Mouse (Mus musculus) neural tube, embryonic 14.5 days (tissue): ENCODE measurements around the gene Trnp1. TPM values are rescaled to one million over a fixed set of nuclear protein-coding genes. Genes with fewer than 3 reads are reported as not detected.

Experiments
- ATAC-seq: fragments of 200-750 bp; cut with Nextera tagmentation; 2 replicates; pipeline ENCODE4 v1.8.0; 2017; ENCODE audit warnings: low read depth, mild to moderate bottlenecking, moderate TSS enrichment, moderate library complexity
- H3K27ac ChIP-seq: fragments of 300-500 bp; sonication (generic); 2 replicates; pipeline ENCODE4 v1.5.1; 2014; ENCODE audit warnings: low read depth, mild to moderate bottlenecking, control low read depth, low read length, moderate library complexity, mixed read lengths
- H3K27me3 ChIP-seq: fragments of 300-500 bp; sonication (generic); 2 replicates; pipeline ENCODE4 v1.6.1; 2014; ENCODE audit warnings: low read length; ENCODE audit not compliant: control insufficient read depth, insufficient read depth
- H3K36me3 ChIP-seq: fragments of 300-500 bp; sonication (generic); 2 replicates; pipeline ENCODE4 v1.6.1; 2014; ENCODE audit warnings: low read length, mixed read lengths; ENCODE audit not compliant: control insufficient read depth, insufficient read depth
- H3K4me1 ChIP-seq: fragments of 300-500 bp; sonication (generic); 2 replicates; pipeline ENCODE4 v1.6.1; 2014; ENCODE audit warnings: low read length; ENCODE audit not compliant: control insufficient read depth, insufficient read depth
- H3K4me2 ChIP-seq: fragments of 300-500 bp; sonication (generic); 2 replicates; pipeline ENCODE4 v1.6.1; 2014; ENCODE audit warnings: mild to moderate bottlenecking, low read depth, low read length, control low read depth
- H3K4me3 ChIP-seq: fragments of 300-500 bp; sonication (generic); 2 replicates; pipeline ENCODE4 v1.5.1; 2014; ENCODE audit warnings: low read depth, low read length, control low read depth, mixed read lengths
- H3K9ac ChIP-seq: fragments of 300-500 bp; sonication (generic); replicated peaks from 2 replicates; pipeline ENCODE4 v1.6.1; 2014; ENCODE audit warnings: low read depth, mild to moderate bottlenecking, control low read depth, low read length, mixed read lengths
- H3K9me3 ChIP-seq: fragments of 300-500 bp; sonication (generic); 2 replicates; pipeline ENCODE4 v1.6.1; 2016; ENCODE audit warnings: low read length; ENCODE audit not compliant: control insufficient read depth
- WGBS: fragments of 180-500 bp; shearing (Covaris S2); extraction: QIAGEN DNeasy Blood & Tissue Kit; methylation state at CpG from one replicate; pipeline ENCODE4 v1.1.7; 2014; 5-methylcytosine and 5-hydroxymethylcytosine counted together
- polyA plus RNA-seq: library from polyadenylated mRNA; unstranded; fragments of >200 nt; fragmentation: Nextera tagmentation; extraction: Ambion mirVana; gene quantifications from 2 replicates; pipeline ENCODE4 v1.2.1, GENCODE M21; 2014

The Trnp1 gene
- 9.5 and 11.2 TPM in 2 replicates for polyA plus RNA-seq

GRCm38 (mm10) chr4:133498160-133498724 is at the start of gene Trnp1:
Gene Trnp1 (minus strand): TSS chr4:133498550.
- H3K27ac ChIP-seq: peak within 1 kb of the TSS; percentile 10; the same call in 1 of the 2 replicates

DNA sequence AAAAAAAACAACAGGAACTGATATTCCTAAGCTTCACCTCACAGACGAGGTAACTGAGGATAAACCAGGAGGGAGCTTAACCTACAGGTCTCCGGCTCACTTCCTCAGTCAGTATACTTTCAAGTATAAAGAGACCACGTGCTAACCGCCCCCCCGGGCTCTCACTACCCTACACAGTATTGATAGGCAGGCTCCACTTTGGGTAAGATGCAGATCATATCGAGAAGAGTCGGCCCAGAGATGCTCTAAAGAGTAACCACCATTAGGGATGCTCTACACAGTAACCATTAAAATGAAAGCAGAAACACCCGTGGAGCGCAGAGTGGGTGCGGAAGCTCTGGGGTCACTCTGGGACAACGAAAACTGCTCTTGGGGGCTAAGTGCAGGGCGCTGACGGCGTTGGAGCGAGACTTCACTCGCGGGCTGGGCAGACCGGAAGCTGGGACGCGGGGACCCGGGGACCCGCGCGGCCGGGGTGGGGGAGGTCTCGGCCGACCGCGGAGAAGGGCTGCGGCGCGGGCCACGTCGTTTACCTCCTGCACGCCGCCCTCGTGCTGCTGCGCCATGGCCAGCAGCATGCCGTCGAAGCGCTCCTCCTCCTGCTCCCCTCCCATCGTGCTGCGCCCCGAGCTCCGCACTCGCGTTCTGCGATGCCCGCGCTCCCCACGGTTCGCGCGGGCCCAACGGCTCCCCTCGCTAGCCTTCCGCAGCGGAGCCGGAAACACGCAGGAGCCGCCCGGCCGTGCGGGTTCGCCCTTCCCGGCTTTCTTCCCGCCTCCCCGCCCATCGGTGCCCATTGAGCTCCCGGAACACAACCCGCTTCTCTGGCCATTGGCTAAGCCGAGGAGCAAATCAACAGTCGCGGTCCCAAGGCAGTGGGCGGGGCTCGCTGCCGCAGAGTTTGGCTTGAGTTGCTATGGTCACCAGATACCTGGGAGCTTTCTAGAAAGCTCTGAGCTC is 47.2 kb upstream of the Trnp1 start, which contains the start of gene Nudc:
TSS of gene Nudc (minus strand) at position 725 of the 960 bp plus-strand sequence.
- Histone ChIP-seq H3K4me3 (peak within 1 kb of the TSS; percentile 94), H3K27ac (peak within 1 kb of the TSS; percentile 76), H3K4me2 (peak within 1 kb of the TSS; percentile 78), H3K27me3 (no peaks in the 10 kb centered on the region), H3K9ac (peak within 1 kb of the TSS; percentile 77), H3K36me3 (peaks cover 6% of the 10 kb centered on the region; the same call in 1 of the 2 replicates), H3K9me3 (no peaks in the 10 kb centered on the region), H3K4me1 (peaks cover 12% of the 10 kb centered on the region)
- peak; percentile 99 for ATAC-seq
- under 1% methylated on average over 75 of the region's 77 CpGs for WGBS

More at GRCm38 (mm10) chr4:133498160-133498724, at the start of gene Trnp1:
- peaks cover 5% of the 10 kb centered on the region; the same call in 1 of the 2 replicates for H3K4me1 ChIP-seq
- H3K36me3 ChIP-seq: no peaks in the 10 kb centered on the region
- peak within 1 kb of the TSS; percentile 68 for H3K9ac ChIP-seq
- ATAC-seq: peak; percentile 90
- 0% methylated on average over 27 of the region's 53 CpGs for WGBS
- peak within 1 kb of the TSS; percentile 64 for H3K4me3 ChIP-seq
- no peaks in the 10 kb centered on the region for H3K9me3 ChIP-seq
- H3K27me3 ChIP-seq: peaks cover 48% of the 10 kb centered on the region
- peak within 1 kb of the TSS; percentile 99 for H3K4me2 ChIP-seq

DNA sequence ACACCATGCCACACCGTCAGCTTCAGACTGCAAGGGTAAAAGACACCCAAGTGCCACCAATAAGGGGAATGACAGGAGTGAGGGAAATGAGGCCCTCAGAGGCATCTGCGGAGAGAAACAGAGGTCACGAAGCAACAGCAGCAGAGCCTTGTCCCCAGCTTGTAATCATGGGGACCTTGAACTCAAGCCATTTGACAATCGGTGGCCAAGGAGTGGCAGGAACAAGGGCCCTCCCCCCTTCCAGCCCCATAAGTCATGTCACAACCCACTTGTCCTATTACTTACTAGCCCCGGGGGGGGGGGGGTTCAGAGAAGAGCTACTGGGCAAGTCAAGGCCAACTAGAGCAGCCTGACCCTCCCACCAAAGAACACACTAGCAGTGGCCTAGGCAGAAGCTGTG is 38.3 kb upstream of the Trnp1 start:
- H3K9me3 ChIP-seq: no peaks in the 10 kb centered on the region
- no peaks in the 10 kb centered on the region for H3K27me3 ChIP-seq
- no peak overlapping the region for H3K27ac ChIP-seq
- 93% methylated on average over 5 of the region's 5 CpGs for WGBS
- H3K4me3 ChIP-seq: no peak overlapping the region
- H3K4me2 ChIP-seq: no peak overlapping the region
- H3K36me3 ChIP-seq: peaks cover 57% of the 10 kb centered on the region
- no peak overlapping the region for H3K9ac ChIP-seq
- ATAC-seq: no peak
- H3K4me1 ChIP-seq: no peaks in the 10 kb centered on the region

GRCm38 (mm10) chr4:133536081-133536480 is 37.7 kb upstream of the Trnp1 start:
- no peak overlapping the region for H3K27ac ChIP-seq
- H3K4me2 ChIP-seq: no peak overlapping the region
- H3K4me1 ChIP-seq: no peaks in the 10 kb centered on the region
- H3K4me3 ChIP-seq: no peak overlapping the region
- H3K9me3 ChIP-seq: no peaks in the 10 kb centered on the region
- no peak for ATAC-seq
- no peaks in the 10 kb centered on the region for H3K27me3 ChIP-seq
- H3K9ac ChIP-seq: no peak overlapping the region
- peaks cover 59% of the 10 kb centered on the region for H3K36me3 ChIP-seq
- 85% methylated on average over 3 of the region's 3 CpGs for WGBS

DNA sequence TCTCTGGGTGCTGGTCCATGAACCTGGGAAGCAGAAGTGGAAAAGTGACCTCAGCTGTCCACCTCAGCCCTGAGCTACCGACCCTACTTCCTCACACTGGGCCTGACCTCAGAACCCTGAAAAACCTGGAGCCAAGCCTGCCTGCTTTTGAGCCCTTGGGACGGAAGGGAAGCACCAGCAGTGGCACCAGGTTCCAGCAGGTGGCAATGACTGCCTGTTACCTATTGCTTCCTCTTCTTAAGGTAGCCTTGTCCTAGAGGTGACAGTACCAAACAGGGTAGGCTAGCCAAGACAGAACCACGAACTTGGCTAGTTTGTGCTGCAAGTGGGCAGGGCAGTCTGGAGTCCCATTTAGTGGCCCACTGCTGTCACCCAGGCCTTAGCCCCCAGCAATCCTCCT is 34.4 kb upstream of the Trnp1 start:
- WGBS: 96% methylated on average over 3 of the region's 3 CpGs
- no peak overlapping the region for H3K4me3 ChIP-seq
- H3K36me3 ChIP-seq: peaks cover 46% of the 10 kb centered on the region
- no peaks in the 10 kb centered on the region for H3K9me3 ChIP-seq
- H3K27ac ChIP-seq: no peak overlapping the region
- no peaks in the 10 kb centered on the region for H3K4me1 ChIP-seq
- H3K27me3 ChIP-seq: no peaks in the 10 kb centered on the region
- no peak overlapping the region for H3K4me2 ChIP-seq
- ATAC-seq: no peak
- H3K9ac ChIP-seq: no peak overlapping the region

DNA sequence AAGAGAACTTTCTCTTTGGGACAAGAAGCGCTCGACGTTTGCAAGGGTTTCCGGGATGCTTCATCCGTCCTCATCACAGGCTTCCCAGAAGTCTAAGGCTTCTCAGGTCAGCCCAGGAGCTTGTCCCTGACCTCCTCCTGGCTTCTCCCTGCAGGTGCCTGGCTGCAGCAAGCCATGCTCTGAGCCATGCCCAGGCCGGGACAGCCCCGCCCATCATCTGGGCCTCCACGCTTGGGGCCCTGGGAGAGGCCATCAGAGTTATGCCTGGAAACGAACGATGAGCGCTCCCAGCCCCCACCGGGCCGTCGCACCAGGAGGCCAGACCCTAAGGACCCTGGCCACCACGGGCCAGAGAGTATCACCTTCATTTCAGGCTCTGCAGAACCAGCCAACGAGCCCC is 29.4 kb upstream of the Trnp1 start:
- Histone ChIP-seq H3K27ac (no peak overlapping the region), H3K27me3 (no peaks in the 10 kb centered on the region), H3K4me3 (no peak overlapping the region), H3K4me2 (no peak overlapping the region), H3K4me1 (no peaks in the 10 kb centered on the region), H3K9ac (no peak overlapping the region), H3K9me3 (no peaks in the 10 kb centered on the region), H3K36me3 (peaks cover 19% of the 10 kb centered on the region)
- no peak for ATAC-seq
- 75% methylated on average over 16 of the region's 16 CpGs for WGBS

- Histone ChIP-seq H3K9me3 (no peaks in the 10 kb centered on the region), H3K9ac (no peak overlapping the region)
- no peak for ATAC-seq
These were observed 23.2 kb upstream of the Trnp1 start for GRCm38 (mm10) chr4:133521502-133521901.

DNA sequence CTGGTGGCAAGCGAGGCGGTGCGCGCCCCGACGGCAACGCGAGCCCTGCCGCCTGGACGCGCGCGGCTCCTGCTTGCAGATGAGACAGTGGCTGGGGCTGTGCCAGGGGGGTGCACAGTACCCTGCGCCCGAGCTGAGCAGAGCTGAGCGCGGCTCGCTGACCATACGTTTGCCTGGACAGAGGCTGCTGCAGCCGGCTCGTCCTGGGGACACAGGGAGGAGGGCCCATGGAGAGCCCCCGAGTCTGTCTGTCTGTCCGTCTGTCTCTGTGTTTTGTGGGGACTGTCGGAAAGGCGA is 21.0 kb upstream of the Trnp1 start:
- Histone ChIP-seq H3K36me3 (no peaks in the 10 kb centered on the region), H3K4me2 (peak overlapping the region; percentile 26; the same call in 1 of the 2 replicates), H3K27me3 (peaks cover 36% of the 10 kb centered on the region), H3K27ac (no peak overlapping the region), H3K4me1 (no peaks in the 10 kb centered on the region), H3K9ac (no peak overlapping the region), H3K4me3 (peak overlapping the region; percentile 21; the same call in 1 of the 2 replicates), H3K9me3 (no peaks in the 10 kb centered on the region)
- no peak for ATAC-seq
- WGBS: 5% methylated on average over 25 of the region's 25 CpGs

More at GRCm38 (mm10) chr4:133521502-133521901, 23.2 kb upstream of the Trnp1 start:
- peaks cover 36% of the 10 kb centered on the region for H3K27me3 ChIP-seq
- no peak overlapping the region for H3K4me2 ChIP-seq
- WGBS: 68% methylated on average over 2 of the region's 2 CpGs
- no peaks in the 10 kb centered on the region for H3K4me1 ChIP-seq
- no peak overlapping the region for H3K27ac ChIP-seq
- H3K4me3 ChIP-seq: no peak overlapping the region
- no peaks in the 10 kb centered on the region for H3K36me3 ChIP-seq
